Mouse (Mus musculus) mouse trophoblast stem cell (cell line): ENCODE measurements around the gene Eif2b4.

Experiments used
- in situ Hi-C, 2 experiments: fragments of 300-500 bp; cut with MseI, MboI; formaldehyde crosslinking; loops; 2 replicates in 1 of 2; 3 replicates in 1 of 2; pipeline ENCODE4 v1.15.1; 2025

Eif2b4 gene

DNA sequence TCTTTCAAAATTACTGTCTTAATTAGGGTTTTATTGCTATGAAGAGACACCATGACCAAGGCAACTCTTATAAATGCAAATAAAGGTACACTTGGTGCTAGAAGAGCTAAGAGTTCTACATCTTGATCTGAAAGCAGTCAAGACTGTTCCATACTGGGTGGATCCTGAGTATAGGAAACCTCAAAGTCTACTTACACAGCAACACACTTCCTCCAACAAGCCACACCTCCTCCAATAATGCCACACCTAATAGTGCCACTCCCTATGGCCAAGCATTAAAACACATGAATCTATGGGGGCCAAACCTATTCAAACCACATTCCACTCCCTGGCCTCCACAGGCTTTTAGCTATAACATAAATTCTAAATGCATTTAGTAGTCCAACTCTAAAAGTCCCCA, 30.8 kb downstream of the Eif2b4 start:
- in situ Hi-C loops = no loop called here

DNA sequence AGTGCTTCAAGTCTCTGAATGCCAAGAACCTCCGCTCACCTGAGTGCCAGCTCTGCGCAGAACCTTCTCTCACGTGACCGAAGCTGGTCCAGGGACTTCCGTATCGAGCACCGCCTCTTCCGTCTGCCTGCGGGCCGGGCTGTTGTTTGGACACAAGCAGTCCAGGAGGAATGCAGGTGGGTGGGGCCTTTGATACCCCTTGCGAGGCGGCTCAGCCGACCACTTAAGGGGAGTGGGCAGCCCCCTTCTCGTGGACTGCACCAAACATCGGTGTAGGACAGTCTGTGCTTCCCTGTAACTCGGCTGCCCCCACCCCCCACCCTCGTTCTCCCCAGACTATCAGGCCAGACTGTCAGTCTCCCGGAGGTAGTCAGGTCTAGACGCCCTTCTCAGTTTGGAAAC, 39.1 kb downstream of the Eif2b4 start, which contains the start of gene Mpv17:
Gene Mpv17, minus strand, starts transcription at position 100 of the 402 bp plus-strand sequence.
- in situ Hi-C loops = no loop called here

DNA sequence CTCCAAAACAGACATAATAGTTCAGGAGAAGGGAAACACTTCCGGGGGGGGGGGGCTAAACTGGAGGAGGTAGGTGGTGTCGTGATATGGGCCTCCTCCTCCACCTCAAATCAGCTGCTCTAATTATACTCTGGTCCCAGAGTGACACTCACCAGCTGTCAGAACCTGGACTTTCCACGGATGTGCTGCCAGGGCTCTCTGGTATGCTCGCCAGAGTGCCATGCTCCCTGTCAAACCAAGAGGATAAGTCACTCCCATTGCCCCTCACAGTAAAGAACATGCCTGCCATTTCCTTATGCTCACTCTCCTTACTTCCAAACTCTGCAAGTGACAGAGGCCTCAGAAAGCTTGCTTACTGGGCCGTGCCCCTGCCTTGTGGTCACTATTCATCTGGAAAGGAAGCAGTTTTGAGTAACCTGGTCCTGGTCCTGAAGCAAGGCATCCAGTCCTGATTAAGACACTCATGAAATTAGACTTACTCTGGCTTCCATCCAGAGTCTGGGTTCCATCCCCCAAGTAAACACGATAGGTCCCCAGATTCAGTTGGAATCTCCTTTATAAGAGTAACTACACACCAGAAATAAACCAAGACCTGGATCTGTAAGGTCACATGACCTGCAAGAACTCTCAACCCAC, 39.6 kb downstream of the Eif2b4 start:
- in situ Hi-C loops = no loop called here

DNA sequence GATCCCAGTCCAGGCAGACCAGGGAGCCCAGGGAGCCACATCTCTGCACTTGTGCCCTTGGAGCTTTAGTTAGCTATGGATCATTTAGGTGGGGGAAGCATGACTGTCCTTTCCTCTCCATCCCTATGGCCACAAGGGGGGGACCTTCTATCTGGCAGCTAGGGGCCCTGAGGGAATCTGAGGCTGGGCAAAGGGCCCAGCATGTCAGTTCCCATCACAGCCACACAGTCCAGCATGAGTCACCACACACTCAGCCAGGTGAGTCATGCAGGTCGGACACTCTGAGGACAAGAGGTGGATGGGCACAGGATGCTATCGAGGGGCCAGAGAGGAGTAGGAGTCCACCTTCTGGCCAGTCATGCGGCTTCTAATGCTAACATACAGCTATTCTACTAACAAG, 41.5 kb downstream of the Eif2b4 start:
- in situ Hi-C loops = no loop called here

DNA sequence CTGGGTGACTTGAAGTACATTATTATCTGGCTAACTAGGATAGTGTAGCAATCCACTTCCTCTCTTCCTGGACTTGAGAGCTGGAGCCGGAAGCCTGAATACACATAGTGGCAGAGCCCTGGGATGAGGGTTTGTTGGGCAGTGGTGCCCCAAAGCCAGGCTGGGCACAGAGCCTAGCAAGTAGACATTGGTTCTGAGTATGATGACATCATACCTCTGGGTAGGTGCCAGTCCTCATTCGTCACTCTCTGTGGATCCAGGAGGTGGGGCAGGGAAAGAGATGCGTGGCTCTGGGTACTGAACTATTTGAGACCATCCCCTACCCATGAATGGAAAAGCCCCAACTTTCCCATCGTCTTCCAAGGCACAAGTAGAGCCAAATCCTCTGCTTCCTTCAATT, 43.4 kb downstream of the Eif2b4 start:
- in situ Hi-C loops = no loop called here

DNA sequence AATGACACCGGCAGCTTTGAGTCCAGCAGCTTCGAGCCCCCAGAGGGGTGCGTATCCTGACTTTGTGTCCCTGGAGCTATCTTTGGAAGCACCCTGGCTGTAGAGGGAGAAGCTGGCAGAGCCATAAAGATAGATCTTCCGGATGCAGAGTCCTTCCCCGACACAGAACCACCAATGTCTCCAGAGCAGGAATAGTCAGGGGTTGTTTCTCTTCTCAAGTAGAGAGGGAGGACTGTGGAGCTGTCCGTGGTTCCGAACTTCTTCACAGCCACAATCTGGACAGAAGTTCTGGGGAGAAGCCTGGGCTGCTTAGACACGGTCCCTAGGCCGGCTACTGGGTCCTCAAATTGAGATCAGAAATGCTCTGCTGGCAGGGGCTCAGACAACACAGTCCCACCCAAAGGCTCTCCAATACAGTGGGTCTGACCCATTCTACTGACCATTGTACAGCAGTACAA, 54.2 kb downstream of the Eif2b4 start:
- in situ Hi-C loops = no loop called here

DNA sequence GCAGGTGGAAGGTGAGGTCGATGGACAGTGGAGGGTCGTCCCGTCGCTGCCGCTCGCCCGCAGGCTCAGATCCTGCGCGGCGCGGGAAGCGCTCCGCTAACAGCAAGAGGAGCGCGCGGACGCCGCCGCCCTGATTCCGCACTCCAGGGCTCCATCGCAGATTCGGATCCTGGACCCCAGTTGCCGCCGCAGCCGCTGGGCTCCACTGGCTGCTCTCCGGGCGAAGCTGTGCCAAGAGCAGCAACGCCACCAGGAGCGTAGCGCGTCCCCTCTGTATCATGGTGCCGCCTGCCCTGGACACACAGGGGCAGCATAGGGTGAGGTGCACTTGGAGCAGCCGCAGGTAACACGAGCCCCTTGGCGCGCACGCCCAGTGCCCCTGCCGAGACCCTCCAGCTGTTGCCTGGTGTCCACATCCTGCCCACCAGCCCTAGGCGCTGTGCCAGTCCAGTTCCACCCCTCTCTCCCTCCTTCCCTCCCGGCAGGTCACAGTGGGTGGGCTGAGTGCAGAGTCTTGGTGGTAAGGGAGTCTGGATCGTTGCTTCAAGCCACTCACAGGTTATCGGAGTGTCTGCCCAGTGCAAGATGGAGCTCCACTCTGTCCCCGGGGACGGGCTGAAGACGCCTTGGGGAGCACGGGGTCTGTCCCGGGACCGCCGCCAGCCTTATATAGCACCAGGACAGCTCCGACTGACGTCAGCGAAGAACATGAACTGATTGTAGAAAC, 54.8 kb downstream of the Eif2b4 start, which contains the start of gene Ucn:
Gene Ucn, minus strand, starts transcription at position 589 of the 727 bp plus-strand sequence.
- in situ Hi-C loops = no loop called here

DNA sequence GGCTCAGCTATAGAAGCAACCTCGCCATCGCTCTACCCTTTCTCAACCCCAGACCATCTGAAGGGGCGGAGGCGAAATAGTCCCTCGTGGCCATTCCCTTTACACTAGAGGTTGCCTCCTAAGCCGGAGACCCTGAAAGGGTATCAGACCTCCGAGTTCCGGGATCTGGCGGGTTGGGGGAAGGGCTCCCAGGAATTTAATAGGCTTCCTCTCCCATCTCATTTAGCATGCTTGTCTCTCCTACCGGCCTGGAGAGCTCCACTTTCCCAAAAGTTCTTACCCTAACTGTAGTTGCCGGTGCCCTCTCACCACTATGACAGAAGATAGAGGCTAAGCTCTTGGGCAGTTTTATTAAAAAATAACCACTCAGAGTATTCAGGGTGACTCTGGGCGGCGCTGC, 55.6 kb downstream of the Eif2b4 start:
- in situ Hi-C loops = no loop called here
